Mouse (Mus musculus) hematopoietic stem cell, adult 5-6 weeks (primary cell): ENCODE results near the gene Ghsr. TPM values are rescaled to one million over a fixed set of nuclear protein-coding genes. Genes with fewer than 3 reads are reported as not detected.

ENCODE experiments used
- ATAC-seq, 2 experiments: fragments of 125-278 bp in 1 of 2; replicated peaks in 1 of 2; 2 replicates each; pipeline ENCODE4 v1.8.0; 2016 to 2017; ENCODE audit warnings: inconsistent platforms in 2 of 2, mild to moderate bottlenecking in 2 of 2, moderate number of reproducible peaks in 2 of 2, low read depth in 1 of 2, moderate TSS enrichment in 1 of 2; ENCODE audit not compliant: low FRiP score in 2 of 2, poor library complexity in 2 of 2, severe bottlenecking in 2 of 2, insufficient read depth in 1 of 2, low TSS enrichment in 1 of 2
- total RNA-seq: library from RNA; stranded (forward); fragments of 172-1452, 232-1000 nt; gene quantifications from 2 replicates; pipeline ENCODE4 v1.2.3, GENCODE M21; 2017

The Ghsr gene
- total RNA-seq: not detected in 2 replicates

GRCm38 (mm10) chr3:27371276-27371621, at the start of gene Ghsr:
Gene Ghsr (plus strand): TSS chr3:27371351.
- ATAC-seq: no peak

GRCm38 (mm10) chr3:27322591-27322990, 48.6 kb upstream of the Ghsr start:
- ATAC-seq: no peak

- ATAC-seq: no peak
These were observed 47.6 kb upstream of the Ghsr start for GRCm38 (mm10) chr3:27323551-27323950.

- ATAC-seq: no peak
These were observed 44.4 kb upstream of the Ghsr start for GRCm38 (mm10) chr3:27326633-27327191.

GRCm38 (mm10) chr3:27330706-27331105, 40.4 kb upstream of the Ghsr start:
- peak; percentile 62 to 85 for ATAC-seq

GRCm38 (mm10) chr3:27338437-27338836, 32.7 kb upstream of the Ghsr start:
- ATAC-seq: peak; percentile 81 to 86

GRCm38 (mm10) chr3:27338887-27339286, 32.3 kb upstream of the Ghsr start:
- no peak for ATAC-seq

GRCm38 (mm10) chr3:27340757-27341156, 30.4 kb upstream of the Ghsr start:
- no peak for ATAC-seq

- no peak for ATAC-seq
These were observed 28.7 kb upstream of the Ghsr start for GRCm38 (mm10) chr3:27342462-27342861.

- ATAC-seq: peak; percentile 83 to 89
These were observed 25.6 kb upstream of the Ghsr start for GRCm38 (mm10) chr3:27345526-27345925.

GRCm38 (mm10) chr3:27348462-27348861, 22.7 kb upstream of the Ghsr start:
- no peak for ATAC-seq

- no peak for ATAC-seq
These were observed 20.0 kb upstream of the Ghsr start for GRCm38 (mm10) chr3:27351105-27351504.

GRCm38 (mm10) chr3:27359100-27359720, 11.9 kb upstream of the Ghsr start:
- ATAC-seq: no peak

GRCm38 (mm10) chr3:27370125-27370524, 1.0 kb upstream of the Ghsr start:
- ATAC-seq: peak; percentile 58 to 67; a peak in 2 of 4 replicates

GRCm38 (mm10) chr3:27370582-27371275, 422 bp upstream of the Ghsr start:
- ATAC-seq: no peak

GRCm38 (mm10) chr3:27371725-27372650, 837 bp downstream of the Ghsr start:
- peak in 1 of 2 experiments; percentile 32; a peak in 1 of 4 replicates for ATAC-seq

GRCm38 (mm10) chr3:27374396-27374795, 3.2 kb downstream of the Ghsr start:
- no peak for ATAC-seq

GRCm38 (mm10) chr3:27377935-27378334, 6.8 kb downstream of the Ghsr start:
- no peak for ATAC-seq
